Mouse (Mus musculus): ENCODE data around the gene Bbx.

Bbx gene

DNA sequence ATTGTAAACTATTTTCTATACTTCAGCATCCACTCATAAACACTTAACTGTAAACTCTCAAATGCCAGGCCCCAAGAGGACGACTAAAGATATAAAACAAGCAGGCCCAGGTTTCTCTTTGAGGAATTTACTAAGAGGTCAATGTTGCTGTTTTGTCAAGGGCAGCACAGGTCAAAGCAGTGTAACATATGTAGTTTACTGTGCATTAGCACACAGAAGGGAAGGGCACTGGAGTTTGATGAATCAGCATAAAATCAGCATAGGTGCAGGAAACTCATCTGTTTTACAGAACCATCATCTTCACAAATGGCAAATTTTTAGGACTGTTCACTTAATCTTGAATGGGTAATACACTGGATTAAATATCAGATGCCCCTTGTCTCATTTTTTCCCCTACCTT lies 205.9 kb downstream of the Bbx start:
- no peak for DNase-seq

DNA sequence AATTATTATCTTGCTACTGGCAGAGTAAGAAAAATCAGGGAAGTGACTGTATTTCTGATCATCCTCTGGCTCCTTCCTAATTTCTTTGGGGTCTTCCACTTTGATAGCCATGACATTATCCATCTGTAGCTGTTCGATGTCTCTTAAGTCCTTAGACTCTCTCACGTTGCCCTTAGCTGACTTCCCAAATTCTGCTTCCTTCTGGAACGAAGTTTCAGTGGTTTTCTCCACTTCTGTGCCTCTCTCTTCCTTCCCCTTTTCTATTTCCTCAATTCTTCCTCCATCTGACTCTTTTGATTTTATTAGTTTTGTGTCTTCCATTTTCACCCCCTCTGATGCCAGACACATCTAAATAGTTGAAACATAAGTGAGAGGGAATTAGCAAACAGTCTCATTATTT lies 207.2 kb downstream of the Bbx start:
- no peak for DNase-seq

DNA sequence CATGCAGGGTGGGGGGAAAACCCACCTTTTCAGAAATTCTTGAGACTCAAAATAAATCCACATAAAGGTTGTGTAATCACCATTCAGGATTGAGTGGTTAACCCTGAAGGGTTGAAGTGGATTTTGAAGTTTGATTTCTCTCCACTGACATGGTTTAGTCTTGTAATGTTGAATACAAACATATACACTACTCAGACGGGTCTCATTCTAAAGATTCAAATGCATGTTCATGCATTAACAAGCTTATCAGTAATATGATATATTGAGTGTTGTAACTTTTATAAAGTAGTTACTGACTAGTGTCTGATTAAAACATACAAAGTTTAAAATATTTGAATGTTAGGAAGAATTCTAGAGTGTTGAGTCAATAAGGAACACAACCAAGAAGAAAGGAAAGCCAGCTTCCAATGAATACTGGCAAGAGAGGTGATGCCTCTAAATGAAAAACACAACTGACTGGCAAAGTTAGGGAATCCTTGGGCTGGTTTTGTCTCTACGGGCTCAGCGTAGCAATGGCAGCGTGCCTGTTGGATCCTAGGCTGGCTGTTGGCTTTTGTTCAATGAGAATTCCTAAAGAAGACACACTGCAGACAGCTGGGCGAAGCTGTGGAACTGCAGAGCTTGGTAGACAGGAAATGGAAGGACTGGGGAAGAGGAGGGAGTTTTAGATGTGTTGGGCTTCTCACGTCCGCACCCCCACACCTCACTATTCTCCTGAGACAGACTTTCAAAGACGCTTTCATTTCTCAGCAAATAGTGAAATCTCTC lies 211.3 kb downstream of the Bbx start:
- DNase-seq = peak in 1 of 2 experiments; percentile 8

DNA sequence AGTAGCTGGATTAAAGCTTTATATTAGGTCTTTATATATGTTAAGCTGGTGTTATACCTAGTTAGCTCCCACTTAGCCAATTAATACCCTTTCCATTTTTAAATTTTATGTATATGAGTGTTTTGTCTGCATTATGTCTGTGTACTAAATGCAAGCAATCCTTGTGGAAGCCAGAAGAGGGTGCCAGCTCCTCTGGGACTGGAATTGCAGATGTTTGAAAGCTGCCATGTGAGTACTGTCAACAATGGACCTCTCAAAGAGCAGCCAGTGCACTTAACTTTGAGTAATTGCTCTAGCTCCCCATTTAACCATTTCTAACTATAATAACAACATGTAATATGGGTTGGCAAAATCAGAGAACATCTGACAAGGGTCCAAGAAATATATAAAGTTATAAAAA lies 215.1 kb downstream of the Bbx start:
- peak in 1 of 2 experiments; percentile 14 for DNase-seq

DNA sequence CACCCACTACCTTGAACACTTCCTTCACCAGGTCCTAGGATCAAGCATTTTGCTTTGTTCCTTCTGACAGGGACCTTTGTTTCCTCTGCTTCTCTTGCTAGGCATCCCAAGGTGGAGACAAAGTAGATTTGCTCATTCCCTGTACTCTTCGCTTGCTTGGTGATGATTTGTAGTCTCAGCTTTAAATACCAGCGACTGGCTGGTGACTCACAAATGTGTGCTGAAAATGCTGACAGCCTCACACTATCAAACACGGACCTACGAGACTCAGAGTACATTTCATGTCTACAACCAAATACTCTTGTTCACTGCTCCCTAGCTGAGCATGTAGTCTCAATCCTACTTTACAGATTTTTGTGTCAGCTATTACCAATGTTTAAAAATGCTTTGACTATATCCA lies 220.5 kb downstream of the Bbx start:
- DNase-seq = no peak

DNA sequence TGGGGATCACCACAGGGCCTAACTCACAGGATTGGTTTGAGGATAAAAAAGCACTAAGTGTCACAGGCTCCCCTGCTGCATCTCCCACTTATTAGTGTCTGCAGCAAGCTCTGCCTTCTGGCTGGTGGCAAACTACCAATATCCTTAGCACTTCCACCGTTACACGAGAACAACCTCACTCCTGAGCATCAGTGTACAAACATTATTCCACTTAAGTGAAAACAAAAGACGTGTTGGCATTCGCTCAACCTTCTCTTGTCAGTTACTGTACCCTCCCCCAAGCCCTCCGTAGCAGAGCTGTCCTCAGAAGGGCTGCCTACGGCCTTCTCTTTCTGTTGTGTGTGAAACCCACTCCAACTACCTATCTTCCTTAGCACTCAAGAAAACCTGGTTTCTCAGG lies 221.0 kb downstream of the Bbx start:
- DNase-seq = no peak

DNA sequence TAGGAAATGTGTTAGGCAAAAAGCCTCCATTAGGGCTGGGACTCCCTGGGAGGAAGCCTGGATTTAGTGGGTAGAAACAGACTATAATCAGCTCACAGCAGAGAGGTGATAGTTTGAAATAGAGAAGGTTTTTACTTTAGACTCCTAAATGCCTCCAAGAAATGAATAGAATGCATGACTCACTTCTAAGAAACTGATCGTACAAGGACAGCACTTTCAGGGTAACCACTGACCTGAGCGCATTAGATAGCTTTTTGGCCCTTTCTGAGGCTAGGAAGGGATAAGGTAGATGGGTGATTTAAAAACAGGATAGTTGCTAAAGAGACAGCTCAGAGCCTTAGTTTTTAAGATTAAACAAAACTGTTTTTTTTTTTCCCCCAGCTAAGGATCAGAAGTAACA lies 221.4 kb downstream of the Bbx start:
- DNase-seq = no peak

DNA sequence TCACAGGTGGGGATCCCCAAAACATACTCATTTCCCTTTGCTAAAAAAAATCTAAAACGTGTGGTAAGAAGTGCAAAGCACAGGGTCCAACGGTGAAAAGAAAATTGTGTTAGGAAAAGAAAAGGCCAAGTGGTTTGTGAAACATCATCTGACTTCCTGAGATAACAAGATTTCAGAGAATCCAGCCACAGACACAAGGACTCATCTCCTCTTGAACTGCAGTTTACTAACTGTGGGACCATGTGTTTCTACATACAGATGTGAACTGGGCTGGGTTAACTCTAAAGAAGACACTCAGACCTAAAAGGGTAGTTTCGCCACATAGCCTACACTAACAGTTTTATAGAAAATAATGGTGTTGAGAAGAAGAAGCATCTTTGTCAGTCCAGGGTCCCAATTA lies 227.2 kb downstream of the Bbx start:
- no peak for DNase-seq

DNA sequence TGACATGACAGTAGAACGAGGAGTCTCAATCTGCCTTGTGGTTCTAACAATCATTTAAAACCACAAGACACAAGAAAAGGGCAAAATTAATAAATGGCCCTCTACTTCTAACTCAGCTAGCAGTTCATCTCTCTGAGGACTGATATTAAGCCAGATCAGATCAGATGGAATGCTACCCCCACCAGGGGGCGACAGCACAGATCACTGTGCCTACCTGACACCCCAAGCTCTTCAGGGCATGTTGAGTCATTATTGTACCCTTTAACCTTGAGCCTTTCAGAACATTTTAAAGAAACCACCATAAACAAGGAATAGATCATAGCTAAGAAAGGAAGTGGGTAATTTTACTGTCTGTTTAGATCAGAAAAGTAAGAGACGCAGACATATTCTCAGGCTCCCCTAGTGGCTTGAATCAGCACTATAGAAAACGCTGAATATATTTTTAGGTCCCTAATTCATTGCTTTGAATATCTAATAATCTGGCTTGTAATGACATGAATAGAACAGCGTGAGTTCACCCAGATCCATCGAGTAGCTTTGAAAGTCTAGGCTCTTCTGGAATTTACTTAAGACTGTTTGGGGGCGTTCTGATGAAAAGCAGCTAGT lies 230.5 kb downstream of the Bbx start:
- peak; percentile 47 to 84 for DNase-seq

DNA sequence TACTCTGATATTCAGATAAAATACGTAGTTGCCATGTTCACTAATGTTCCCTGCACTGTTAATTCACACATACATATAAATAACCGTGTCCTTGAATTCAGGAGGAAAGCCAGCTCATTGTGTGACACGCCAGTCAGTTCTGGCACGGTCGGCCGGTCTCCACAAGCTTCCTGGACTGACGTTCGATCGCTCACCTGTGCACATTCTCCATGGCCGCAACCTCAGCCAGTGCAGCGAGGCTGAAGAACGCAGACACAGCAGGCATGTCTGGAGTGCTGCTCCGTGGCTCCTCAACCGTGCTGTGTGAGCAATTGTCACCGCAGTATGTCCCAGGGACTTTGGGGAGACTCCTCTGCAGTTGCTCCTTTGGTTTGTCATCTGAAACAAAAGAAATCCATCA lies 232.0 kb downstream of the Bbx start:
- no peak for DNase-seq

DNA sequence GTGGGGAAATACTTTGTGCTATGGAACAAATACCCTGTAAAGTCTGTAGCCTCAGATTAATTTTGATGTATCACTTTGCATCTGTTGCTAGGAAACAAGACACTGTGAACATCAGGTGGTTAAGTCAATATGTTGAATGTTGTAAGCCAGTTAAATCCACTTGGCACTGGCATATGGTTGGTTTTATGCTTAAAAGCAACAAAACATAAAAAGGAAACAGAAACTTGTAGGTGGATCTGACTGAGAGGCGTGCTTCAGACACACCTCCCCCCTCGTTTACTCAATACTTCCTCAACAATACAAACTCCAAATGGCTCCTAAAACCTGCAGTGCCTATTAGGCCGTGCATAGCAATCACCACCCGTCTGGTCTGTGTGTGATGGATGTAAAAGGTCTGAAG lies 236.1 kb downstream of the Bbx start:
- DNase-seq = no peak

DNA sequence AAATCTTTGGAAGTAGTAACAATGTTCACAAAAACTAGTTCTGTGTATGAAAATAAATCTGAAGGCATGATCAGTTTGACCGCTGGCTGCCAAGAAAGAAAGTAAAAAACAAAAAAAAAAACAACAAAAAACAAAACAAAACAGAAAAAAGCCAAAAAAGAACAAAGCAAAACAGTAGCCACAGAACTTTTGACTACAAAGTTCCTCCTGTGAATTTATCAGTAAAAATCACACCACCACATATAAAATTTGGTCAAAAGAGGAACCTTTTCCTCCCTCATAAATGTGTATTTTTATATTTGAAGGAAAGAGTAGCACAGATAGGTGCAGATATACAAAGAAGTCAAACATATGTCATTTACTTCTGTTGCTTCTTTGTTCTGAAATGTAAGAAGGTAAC lies 239.6 kb downstream of the Bbx start:
- no peak for DNase-seq

DNA sequence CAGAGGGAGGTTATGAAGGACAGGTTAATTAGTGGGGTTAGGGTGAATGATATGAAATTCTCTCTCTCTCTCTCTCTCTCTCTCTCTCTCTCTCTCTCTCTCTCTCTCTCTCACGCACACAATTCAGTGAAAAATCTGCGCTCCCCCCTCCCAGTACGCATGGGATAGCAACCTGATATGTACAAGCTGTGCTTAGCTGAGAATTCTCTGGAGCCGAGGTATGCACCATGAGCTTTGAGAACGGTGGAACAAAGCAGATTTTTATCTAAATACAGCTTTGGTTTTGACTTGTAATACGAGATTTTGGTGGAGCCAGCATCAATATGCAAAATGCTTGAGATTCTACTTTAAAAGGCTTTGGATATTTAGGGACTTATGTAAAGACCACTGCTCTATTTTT lies 243.1 kb downstream of the Bbx start:
- DNase-seq = no peak

DNA sequence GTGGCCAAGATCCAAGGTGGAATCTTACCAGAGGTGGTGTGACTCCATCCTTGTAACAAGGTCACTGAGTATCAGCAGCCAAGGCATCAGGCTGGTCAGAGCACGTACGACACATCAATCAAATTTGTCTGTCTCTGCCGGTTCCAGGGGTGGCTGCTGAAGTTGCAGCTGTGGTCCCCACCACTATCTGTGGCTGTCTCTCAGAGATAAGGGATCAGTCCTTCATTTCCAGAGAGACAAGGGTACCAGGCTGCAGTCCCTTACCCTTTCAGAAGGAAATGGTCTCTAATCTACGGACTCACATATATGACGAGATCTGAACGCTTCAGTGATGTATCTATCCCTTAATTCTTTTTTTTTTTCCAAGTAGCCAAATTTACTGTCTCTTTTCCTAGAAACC lies 245.6 kb downstream of the Bbx start:
- no peak for DNase-seq

DNA sequence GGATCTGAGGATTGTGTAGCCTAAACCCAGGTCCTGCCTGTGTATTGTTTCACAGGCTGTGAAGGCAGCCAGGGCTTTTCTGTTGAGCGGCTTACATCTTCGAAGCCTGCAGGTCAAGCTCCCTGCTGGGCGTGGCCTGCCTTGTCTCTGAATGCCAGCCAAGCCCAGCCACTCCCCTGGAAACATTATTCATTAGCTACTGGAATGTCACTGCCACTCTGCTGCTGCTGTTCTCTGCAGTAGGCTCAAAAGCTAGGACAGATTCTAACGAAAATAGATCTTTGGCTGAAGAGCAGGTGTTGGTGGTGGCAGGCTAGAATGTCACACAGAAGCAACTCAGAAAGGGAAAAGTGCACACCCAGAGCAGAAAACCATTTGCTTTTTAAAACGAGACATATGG lies 247.1 kb downstream of the Bbx start:
- DNase-seq = peak; percentile 83 to 86

DNA sequence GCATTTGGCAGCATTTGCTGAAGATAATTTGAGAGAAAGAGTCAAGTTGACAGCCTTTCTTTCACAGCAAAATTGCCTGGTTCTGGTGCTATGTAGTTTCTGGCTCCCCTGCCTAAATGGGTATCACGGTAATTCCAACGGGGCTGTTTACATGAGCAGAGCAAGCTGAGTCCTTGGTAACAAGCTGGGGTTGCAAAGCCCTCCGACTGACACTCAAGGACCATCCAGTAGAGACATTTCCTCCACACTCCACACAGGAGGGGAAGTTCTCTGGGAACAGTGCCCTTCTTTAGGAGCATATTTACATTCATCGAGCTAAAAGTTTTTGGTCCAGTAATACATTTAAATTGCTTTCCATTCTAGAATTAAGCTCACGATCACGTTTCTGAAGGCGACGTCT lies 249.2 kb downstream of the Bbx start:
- DNase-seq = no peak

DNA sequence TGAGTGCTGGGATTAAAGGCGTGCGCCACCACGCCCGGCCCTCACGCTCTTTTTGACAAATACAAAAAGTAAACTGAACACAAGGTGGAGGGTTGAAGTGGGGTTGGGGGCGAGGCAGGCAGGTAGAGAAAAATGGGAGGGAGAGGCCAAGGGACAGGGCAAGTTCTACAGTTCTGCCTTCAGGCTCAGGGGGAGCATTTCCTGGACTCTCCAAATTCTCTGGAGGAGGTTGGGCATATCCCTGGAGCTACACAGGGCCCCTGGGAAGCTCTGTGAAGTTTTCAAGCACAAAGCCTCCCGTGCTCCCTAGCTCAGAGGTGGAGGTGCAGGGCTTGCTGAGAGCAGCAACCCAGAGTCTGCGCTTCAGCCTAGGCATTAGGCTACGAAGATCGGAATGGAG lies 249.6 kb downstream of the Bbx start:
- no peak for DNase-seq

DNA sequence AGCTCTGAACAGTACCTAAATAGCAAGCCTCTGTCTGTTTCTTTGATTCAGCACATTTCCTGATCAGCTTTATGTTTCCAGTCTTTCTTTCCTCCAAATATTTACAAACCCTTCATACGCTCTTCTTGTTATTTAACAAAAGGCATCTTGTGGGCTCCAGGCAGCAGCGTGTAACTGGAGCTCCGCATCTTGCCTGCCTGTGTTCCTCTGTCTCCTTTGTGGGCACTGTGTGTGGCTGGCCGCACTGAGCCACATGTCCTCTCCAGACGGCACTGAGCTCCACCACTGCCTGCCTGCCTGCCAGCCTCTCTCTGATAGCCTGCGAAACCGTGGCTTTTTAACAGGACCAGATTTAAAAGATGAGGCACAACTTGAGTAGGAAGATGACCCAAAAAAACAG lies 259.4 kb downstream of the Bbx start:
- DNase-seq = no peak

DNA sequence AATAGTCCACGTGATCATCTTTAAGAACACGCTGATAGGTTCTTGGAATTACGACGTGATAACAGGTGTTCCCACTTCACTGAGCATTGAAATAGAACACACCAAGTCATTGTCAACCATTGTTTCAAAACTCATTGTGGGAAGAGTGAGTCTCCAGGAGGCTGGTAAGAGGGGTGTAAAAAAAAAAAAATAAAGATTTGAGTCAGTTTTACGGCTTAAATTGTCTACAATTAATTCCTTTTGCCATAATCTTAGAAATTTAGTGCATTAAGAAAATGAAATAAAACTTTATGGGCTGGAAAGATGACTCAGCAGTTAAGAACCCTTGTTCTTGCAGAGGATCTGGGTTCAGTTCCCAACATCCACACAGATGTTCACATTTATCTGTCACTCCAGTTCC lies 261.4 kb downstream of the Bbx start:
- DNase-seq = no peak

DNA sequence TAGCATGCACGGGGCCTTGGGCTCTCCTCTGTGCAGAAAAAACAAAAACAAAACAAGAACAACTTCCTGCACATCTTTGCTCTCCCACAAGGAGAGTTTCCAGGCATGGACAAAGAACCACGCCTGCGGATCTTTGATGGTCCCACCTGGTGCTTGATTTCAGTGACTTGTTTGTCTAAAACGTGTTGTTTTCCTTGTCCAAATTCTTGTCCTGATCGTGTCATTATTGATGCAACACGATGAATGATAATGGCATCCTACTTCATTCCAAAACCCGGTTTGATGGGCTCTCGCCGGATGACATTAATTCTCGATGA lies 264.2 kb downstream of the Bbx start:
- DNase-seq = no peak

DNA sequence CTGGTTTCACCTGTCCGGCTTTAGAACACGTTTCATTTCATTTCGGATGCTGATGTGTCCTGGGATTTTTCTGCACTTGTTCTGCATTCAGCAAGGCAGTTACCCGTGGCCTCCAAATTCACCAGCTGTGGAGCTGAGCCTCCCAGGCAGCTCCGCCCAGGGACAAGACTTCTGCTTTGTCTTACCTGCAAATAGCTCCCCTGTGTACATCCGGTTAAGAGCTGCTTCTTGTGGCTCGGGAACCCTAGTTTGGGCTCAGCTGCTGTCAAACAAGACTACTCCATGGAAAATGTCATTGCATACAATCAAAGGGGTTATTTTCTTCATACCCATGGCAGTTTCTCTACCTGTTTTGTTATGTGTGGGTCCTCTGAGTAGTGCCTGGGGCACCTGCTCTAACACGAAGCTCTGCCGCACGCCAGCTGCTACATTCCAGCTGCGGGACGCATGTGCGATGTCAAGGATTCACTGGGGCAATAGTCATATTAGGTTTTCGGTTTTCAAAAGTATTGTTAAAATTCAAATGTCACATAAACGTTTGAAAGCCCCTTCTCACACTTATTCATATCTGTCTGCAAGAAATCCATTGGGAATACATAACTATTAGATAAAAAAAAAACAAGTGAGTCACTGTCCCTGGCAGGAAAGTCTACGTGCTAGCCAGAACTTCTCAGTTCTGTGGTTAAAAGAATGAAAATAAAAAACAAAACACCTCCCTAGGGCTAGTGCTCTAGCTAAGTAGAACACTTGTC lies 264.8 kb downstream of the Bbx start:
- no peak for DNase-seq

DNA sequence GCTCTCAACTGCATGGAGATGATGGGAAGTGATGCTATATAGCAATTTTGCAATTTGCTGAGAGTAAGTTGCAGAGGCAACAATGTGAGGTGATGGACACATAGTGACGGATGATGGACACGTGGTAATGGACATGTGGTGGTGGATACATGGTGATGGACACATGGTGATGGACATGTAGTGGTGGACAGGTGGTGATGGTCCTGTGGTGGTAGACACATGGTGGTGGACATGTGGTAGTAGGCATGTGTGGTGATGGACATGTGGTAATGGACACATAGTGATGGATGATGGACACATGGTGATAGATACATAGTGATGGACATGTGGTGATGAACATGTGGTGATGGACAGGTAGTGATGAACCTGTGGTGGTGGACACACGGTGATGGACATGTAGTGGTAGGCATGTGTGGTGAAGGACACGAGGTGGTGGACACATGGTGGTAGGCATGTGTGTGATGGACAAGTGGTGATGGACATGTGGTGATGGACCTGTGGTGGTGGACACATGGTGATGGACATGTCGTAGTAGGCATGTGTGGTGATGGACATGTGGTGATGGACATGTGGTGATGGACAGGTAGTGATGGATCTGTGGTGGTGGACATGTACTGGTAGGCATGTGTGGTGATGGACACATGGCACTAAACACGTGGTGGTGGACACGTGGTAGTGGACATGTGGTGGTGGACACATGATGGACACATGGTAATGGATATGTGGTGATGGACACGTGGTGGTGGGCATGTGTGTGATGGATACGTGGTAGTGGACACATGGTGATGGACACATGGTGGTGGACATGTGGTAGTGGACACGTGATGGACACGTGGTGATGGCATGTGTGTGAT lies 271.5 kb downstream of the Bbx start:
- DNase-seq = no peak

DNA sequence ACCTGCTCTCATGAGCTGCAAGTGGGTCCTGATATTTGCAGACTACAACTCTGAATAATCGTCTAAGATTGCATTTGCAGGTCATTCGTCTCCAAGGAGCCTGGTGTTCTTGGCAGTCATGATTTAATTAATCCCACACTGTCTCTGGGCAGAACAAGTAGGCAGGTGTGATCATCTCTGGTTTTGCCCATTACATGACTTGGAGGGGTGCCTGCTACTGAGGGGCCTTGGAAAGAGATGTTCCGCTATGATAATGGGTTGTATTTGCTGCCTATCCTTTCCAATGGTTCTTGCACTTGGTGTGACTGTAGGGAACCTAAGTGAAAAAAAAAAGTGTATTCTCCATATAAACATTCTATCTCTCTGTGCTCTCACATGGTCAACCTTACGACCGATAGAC lies 273.6 kb downstream of the Bbx start:
- no peak for DNase-seq

All from kidney, postnatal 36 days (tissue).